Mouse (Mus musculus): ENCODE results near the gene Armh4.

DNA sequence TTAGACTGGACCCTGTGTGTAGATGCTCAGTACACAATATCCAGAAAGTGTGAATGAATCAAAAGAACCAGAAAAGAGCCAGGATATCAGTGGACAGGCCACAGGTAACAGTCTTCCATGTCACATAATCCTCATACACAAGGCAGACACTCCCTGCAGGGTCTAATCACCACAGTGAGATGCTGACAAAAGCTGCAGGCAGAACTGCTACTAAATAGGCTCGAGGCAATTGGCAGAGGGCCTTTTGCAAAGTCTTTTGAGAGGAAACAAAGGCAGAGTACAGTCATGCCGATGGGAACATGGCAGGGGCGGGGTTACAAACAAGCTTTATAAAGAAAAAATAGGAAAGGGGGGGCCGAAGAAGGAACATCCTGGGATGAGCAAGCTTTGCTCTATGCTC is 157.1 kb downstream of the Armh4 start:
- TF ChIP-seq POLR2A (IDR thresholded peaks at IDR 0.05; ENCODE audit: low read depth, low read length) (no peak), CTCF (conservative IDR thresholded peaks at IDR 0.05; ENCODE audit: insufficient read depth, insufficient read length, low read depth, low read length) (no peak)

All from kidney, adult 2 months (tissue).